Mouse (Mus musculus): ENCODE results near the gene Tead1. TPM values are rescaled to one million over a fixed set of nuclear protein-coding genes. Genes with fewer than 3 reads are reported as not detected.

The Tead1 gene
- polyA plus RNA-seq, 1 experiment from 2014 or later, result 18.9 TPM

- Histone ChIP-seq H3K9ac (ENCODE audit: low read length) (no peak overlapping the region), H3K9me3 (replicated peaks; ENCODE audit: control insufficient read depth, low read length) (no peaks in the 10 kb centered on the region), H3K4me3 (replicated peaks; ENCODE audit: low read length) (peak overlapping the region; percentile 15; the same call in 1 of the 2 replicates), H3K27ac (ENCODE audit: low read length) (peak overlapping the region; percentile 78), H3K36me3 (ENCODE audit: control insufficient read depth, insufficient read depth, low read length) (no peaks in the 10 kb centered on the region), H3K4me2 (ENCODE audit: low read depth, low read length) (peak overlapping the region; percentile 36), H3K27me3 (ENCODE audit: control insufficient read depth, insufficient read depth, low read length) (no peaks in the 10 kb centered on the region), H3K4me1 (ENCODE audit: control insufficient read depth, insufficient read depth, low read length) (peaks cover 65% of the 10 kb centered on the region)
- 3% methylated on average over 5 of the region's 5 CpGs for WGBS
- ATAC-seq (ENCODE audit: insufficient read depth, low FRiP score), result peak; percentile 85
Observed at GRCm38 (mm10) chr7:112823621-112824020, 144.5 kb downstream of the Tead1 start.

DNA sequence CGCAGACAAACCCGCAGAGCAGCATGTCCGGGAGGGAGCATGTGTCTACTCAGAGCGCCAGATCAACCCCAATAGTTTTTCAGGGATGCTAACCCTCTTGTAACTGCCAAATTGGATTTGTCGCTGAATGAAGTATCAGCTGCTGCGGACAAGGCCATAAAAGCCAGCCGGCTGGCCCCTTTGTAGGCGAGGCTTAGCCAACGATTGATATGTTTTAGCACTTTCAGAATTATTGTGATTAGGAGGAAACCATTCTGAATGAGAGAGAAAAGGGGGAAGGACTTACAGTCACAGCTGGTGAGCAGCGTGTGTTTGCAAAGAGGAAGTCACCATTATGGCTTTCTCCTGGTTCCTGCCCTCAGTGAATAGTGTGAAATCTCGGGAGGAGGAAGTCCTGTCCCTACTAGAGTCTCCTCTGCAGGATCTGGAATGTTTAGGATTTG, 146.2 kb downstream of the Tead1 start:
- 7% methylated on average over 11 of the region's 11 CpGs for WGBS
- Histone ChIP-seq H3K9me3 (replicated peaks; ENCODE audit: control insufficient read depth, low read length) (no peaks in the 10 kb centered on the region), H3K27ac (ENCODE audit: low read length) (peak overlapping the region; percentile 93), H3K9ac (ENCODE audit: low read length) (peak overlapping the region; percentile 15), H3K4me2 (ENCODE audit: low read depth, low read length) (peak overlapping the region; percentile 38), H3K36me3 (ENCODE audit: control insufficient read depth, insufficient read depth, low read length) (no peaks in the 10 kb centered on the region), H3K27me3 (ENCODE audit: control insufficient read depth, insufficient read depth, low read length) (no peaks in the 10 kb centered on the region), H3K4me1 (ENCODE audit: control insufficient read depth, insufficient read depth, low read length) (peaks cover 68% of the 10 kb centered on the region), H3K4me3 (replicated peaks; ENCODE audit: low read length) (0 out of 2 replicates have a peak overlapping the region, but pooled peaks have one; percentile 2)
- no peak for ATAC-seq (ENCODE audit: insufficient read depth, low FRiP score)

DNA sequence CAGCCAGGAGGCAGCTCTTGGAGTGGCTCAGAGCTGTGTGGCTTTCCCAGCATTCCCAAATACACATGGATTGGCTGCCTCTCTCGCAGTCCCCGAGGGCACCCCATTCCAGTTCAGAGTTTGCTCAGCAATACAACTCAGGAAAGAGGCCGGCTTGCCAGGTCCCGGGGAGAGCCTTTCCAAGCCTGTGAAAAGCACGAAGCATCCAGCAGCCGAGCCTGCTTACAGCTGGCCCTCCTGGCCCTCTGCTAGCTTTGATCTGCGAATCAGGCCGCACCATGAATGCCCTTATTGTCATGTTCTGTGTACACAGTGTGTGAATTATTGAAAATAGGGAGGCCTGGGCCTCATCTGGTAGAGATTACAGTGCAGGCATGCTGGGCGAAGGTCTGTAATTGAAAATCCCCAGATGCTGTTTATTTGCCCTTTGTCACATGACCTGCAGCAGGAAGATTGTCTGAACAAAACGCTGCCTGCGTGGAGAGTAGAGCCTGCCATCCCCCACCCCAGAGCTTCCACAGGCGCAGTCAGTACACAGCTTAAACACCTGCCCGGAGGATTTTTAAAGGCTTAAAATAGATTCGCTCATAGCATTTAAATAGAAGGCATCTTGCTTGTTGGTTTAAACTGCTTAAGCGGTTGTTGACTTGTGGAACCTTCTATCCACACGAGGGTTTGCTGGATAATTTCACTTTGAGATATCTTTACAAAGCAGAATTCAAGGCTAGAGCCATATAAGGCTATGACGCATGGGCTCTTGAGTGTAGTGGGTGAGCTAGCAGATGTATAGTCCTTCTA, 147.2 kb downstream of the Tead1 start:
- Histone ChIP-seq H3K9me3 (replicated peaks; ENCODE audit: control insufficient read depth, low read length) (no peaks in the 10 kb centered on the region), H3K4me1 (ENCODE audit: control insufficient read depth, insufficient read depth, low read length) (peaks cover 72% of the 10 kb centered on the region), H3K36me3 (ENCODE audit: control insufficient read depth, insufficient read depth, low read length) (no peaks in the 10 kb centered on the region), H3K9ac (ENCODE audit: low read length) (peak overlapping the region; percentile 15), H3K27me3 (ENCODE audit: control insufficient read depth, insufficient read depth, low read length) (no peaks in the 10 kb centered on the region), H3K27ac (ENCODE audit: low read length) (peak overlapping the region; percentile 93), H3K4me3 (replicated peaks; ENCODE audit: low read length) (0 out of 2 replicates have a peak overlapping the region, but pooled peaks have one; percentile 2), H3K4me2 (ENCODE audit: low read depth, low read length) (peak overlapping the region; percentile 38)
- 6% methylated on average over 17 of the region's 17 CpGs for WGBS
- ATAC-seq (ENCODE audit: insufficient read depth, low FRiP score), result peak; percentile 93

DNA sequence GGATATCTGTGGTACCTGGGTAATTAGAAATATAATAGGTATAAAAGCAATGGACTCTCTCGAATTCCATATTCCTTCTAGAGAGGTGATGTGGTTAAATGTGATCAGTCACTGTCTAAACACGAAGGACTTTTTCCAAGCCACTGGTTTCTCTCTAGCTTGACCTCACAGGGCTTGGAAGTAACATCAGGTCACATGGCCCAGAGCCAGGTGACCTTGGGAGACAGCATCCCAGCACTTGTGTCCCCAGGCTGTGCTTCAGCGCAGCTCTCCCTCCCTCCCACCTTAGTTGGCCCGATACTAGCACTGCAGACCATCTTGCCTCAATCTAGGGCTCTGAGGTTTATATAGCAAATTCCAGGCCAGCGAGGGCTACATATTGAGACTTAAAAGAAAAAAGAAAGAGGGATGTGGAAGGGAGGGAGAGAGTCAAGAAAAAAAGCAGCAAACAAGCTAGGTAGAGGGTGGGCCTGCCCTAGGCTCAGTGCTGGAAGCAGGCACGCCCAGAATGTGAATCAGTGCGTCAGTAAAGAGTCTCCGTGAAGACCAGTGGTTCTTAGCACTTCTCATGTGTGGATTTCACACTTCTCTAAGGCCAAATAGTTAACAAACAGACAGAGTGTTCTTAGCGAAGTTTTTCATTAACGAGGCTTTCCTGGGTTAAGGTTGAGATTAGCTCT, 149.0 kb downstream of the Tead1 start:
- Histone ChIP-seq H3K4me2 (ENCODE audit: low read depth, low read length) (peak overlapping the region; percentile 2; the same call in 1 of the 2 replicates), H3K27ac (ENCODE audit: low read length) (peak overlapping the region; percentile 75), H3K4me3 (replicated peaks; ENCODE audit: low read length) (no peak overlapping the region), H3K9me3 (replicated peaks; ENCODE audit: control insufficient read depth, low read length) (no peaks in the 10 kb centered on the region), H3K4me1 (ENCODE audit: control insufficient read depth, insufficient read depth, low read length) (peaks cover 53% of the 10 kb centered on the region), H3K36me3 (ENCODE audit: control insufficient read depth, insufficient read depth, low read length) (no peaks in the 10 kb centered on the region), H3K9ac (ENCODE audit: low read length) (no peak overlapping the region), H3K27me3 (ENCODE audit: control insufficient read depth, insufficient read depth, low read length) (no peaks in the 10 kb centered on the region)
- 28% methylated on average over 10 of the region's 10 CpGs for WGBS
- no peak for ATAC-seq (ENCODE audit: insufficient read depth, low FRiP score)

DNA sequence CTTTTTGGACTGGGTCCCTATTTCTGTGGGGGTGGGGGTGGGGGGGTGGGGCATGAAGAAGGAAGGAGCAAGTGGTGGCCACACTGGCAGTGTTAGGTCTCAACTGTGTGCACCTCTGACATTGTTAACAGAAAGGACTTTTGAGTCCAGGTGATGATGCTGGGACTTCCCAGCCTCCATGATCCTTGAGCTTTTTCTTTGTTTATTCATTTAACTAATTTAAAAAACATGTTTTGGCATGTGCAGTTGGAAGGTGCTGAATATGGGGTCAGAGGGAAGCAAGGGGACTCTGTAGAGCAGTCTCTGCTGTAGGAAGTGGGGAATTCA, 149.5 kb downstream of the Tead1 start:
- H3K9ac ChIP-seq (ENCODE audit: low read length), result no peak overlapping the region
- no peaks in the 10 kb centered on the region for H3K9me3 ChIP-seq (replicated peaks; ENCODE audit: control insufficient read depth, low read length)
- peaks cover 48% of the 10 kb centered on the region for H3K4me1 ChIP-seq (ENCODE audit: control insufficient read depth, insufficient read depth, low read length)
- no peak overlapping the region for H3K4me2 ChIP-seq (ENCODE audit: low read depth, low read length)
- H3K4me3 ChIP-seq (replicated peaks; ENCODE audit: low read length), result no peak overlapping the region
- ATAC-seq (ENCODE audit: insufficient read depth, low FRiP score), result no peak
- H3K27ac ChIP-seq (ENCODE audit: low read length), result peak overlapping the region; percentile 75
- H3K36me3 ChIP-seq (ENCODE audit: control insufficient read depth, insufficient read depth, low read length), result no peaks in the 10 kb centered on the region
- no peaks in the 10 kb centered on the region for H3K27me3 ChIP-seq (ENCODE audit: control insufficient read depth, insufficient read depth, low read length)

GRCm38 (mm10) chr7:112830946-112831345, 151.8 kb downstream of the Tead1 start:
- H3K27me3 ChIP-seq (ENCODE audit: control insufficient read depth, insufficient read depth, low read length), result no peaks in the 10 kb centered on the region
- no peak overlapping the region for H3K4me2 ChIP-seq (ENCODE audit: low read depth, low read length)
- no peak overlapping the region for H3K27ac ChIP-seq (ENCODE audit: low read length)
- H3K36me3 ChIP-seq (ENCODE audit: control insufficient read depth, insufficient read depth, low read length), result no peaks in the 10 kb centered on the region
- WGBS, result 71% methylated on average over 4 of the region's 4 CpGs
- no peak overlapping the region for H3K4me3 ChIP-seq (replicated peaks; ENCODE audit: low read length)
- no peaks in the 10 kb centered on the region for H3K9me3 ChIP-seq (replicated peaks; ENCODE audit: control insufficient read depth, low read length)
- ATAC-seq (ENCODE audit: insufficient read depth, low FRiP score), result no peak
- H3K4me1 ChIP-seq (ENCODE audit: control insufficient read depth, insufficient read depth, low read length), result peaks cover 34% of the 10 kb centered on the region
- H3K9ac ChIP-seq (ENCODE audit: low read length), result no peak overlapping the region

GRCm38 (mm10) chr7:112831446-112831845, 152.3 kb downstream of the Tead1 start:
- WGBS, result 70% methylated on average over 4 of the region's 4 CpGs
- H3K27me3 ChIP-seq (ENCODE audit: control insufficient read depth, insufficient read depth, low read length), result no peaks in the 10 kb centered on the region
- H3K9ac ChIP-seq (ENCODE audit: low read length), result no peak overlapping the region
- ATAC-seq (ENCODE audit: insufficient read depth, low FRiP score), result no peak
- no peak overlapping the region for H3K4me3 ChIP-seq (replicated peaks; ENCODE audit: low read length)
- H3K27ac ChIP-seq (ENCODE audit: low read length), result no peak overlapping the region
- no peaks in the 10 kb centered on the region for H3K36me3 ChIP-seq (ENCODE audit: control insufficient read depth, insufficient read depth, low read length)
- peaks cover 29% of the 10 kb centered on the region for H3K4me1 ChIP-seq (ENCODE audit: control insufficient read depth, insufficient read depth, low read length)
- H3K4me2 ChIP-seq (ENCODE audit: low read depth, low read length), result no peak overlapping the region
- H3K9me3 ChIP-seq (replicated peaks; ENCODE audit: control insufficient read depth, low read length), result no peaks in the 10 kb centered on the region

GRCm38 (mm10) chr7:112833132-112833531, 154.0 kb downstream of the Tead1 start:
- no peak overlapping the region for H3K4me3 ChIP-seq (replicated peaks; ENCODE audit: low read length)
- no peak overlapping the region for H3K9ac ChIP-seq (ENCODE audit: low read length)
- 69% methylated on average over 4 of the region's 4 CpGs for WGBS
- ATAC-seq (ENCODE audit: insufficient read depth, low FRiP score), result no peak
- H3K4me1 ChIP-seq (ENCODE audit: control insufficient read depth, insufficient read depth, low read length), result peaks cover 15% of the 10 kb centered on the region
- peaks cover 7% of the 10 kb centered on the region; the same call in 1 of the 2 replicates for H3K9me3 ChIP-seq (replicated peaks; ENCODE audit: control insufficient read depth, low read length)
- no peak overlapping the region for H3K4me2 ChIP-seq (ENCODE audit: low read depth, low read length)
- no peaks in the 10 kb centered on the region for H3K27me3 ChIP-seq (ENCODE audit: control insufficient read depth, insufficient read depth, low read length)
- H3K36me3 ChIP-seq (ENCODE audit: control insufficient read depth, insufficient read depth, low read length), result no peaks in the 10 kb centered on the region
- no peak overlapping the region for H3K27ac ChIP-seq (ENCODE audit: low read length)

GRCm38 (mm10) chr7:112836076-112836475, 157.0 kb downstream of the Tead1 start:
- ATAC-seq (ENCODE audit: insufficient read depth, low FRiP score), result no peak
- no peak overlapping the region for H3K4me2 ChIP-seq (ENCODE audit: low read depth, low read length)
- no peak overlapping the region for H3K9ac ChIP-seq (ENCODE audit: low read length)
- H3K27ac ChIP-seq (ENCODE audit: low read length), result no peak overlapping the region
- H3K27me3 ChIP-seq (ENCODE audit: control insufficient read depth, insufficient read depth, low read length), result no peaks in the 10 kb centered on the region
- 88% methylated on average over 9 of the region's 9 CpGs for WGBS
- H3K4me1 ChIP-seq (ENCODE audit: control insufficient read depth, insufficient read depth, low read length), result 0 out of 2 replicates have a peak, but pooled peaks cover 3% of the 10 kb centered on the region
- H3K4me3 ChIP-seq (replicated peaks; ENCODE audit: low read length), result no peak overlapping the region
- no peaks in the 10 kb centered on the region for H3K36me3 ChIP-seq (ENCODE audit: control insufficient read depth, insufficient read depth, low read length)
- peaks cover 7% of the 10 kb centered on the region; the same call in 1 of the 2 replicates for H3K9me3 ChIP-seq (replicated peaks; ENCODE audit: control insufficient read depth, low read length)

Data from stomach, embryonic 16.5 days (tissue).